Mouse (Mus musculus) heart, embryonic 11.5 days (tissue): ENCODE data around the gene Dhx38. TPM values are rescaled to one million over a fixed set of nuclear protein-coding genes. Genes with fewer than 3 reads are reported as not detected.

Experiments
- ATAC-seq: fragments of 200-750 bp; cut with Nextera tagmentation; replicated peaks from 2 replicates; pipeline ENCODE4 v1.8.0; 2017; ENCODE audit warnings: moderate library complexity; ENCODE audit not compliant: insufficient number of reproducible peaks, low FRiP score, low TSS enrichment
- H3K27ac ChIP-seq: fragments of 300-500 bp; sonication (generic); 2 replicates; pipeline ENCODE4 v1.5.1; 2014; ENCODE audit warnings: mild to moderate bottlenecking, low read depth, low read length
- H3K27me3 ChIP-seq: fragments of 300-500 bp; sonication (generic); 2 replicates; pipeline ENCODE4 v1.6.1; 2014; ENCODE audit warnings: mild to moderate bottlenecking, low read length, mixed read lengths; ENCODE audit not compliant: control insufficient read depth, insufficient read depth
- H3K36me3 ChIP-seq: fragments of 300-500 bp; sonication (generic); 2 replicates; pipeline ENCODE4 v1.6.1; 2014; ENCODE audit warnings: mild to moderate bottlenecking, low read length, moderate library complexity, mixed read lengths; ENCODE audit not compliant: control insufficient read depth, insufficient read depth
- H3K4me1 ChIP-seq: fragments of 300-500 bp; sonication (generic); 2 replicates; pipeline ENCODE4 v1.6.1; 2014; ENCODE audit warnings: low read length; ENCODE audit not compliant: control insufficient read depth, insufficient read depth
- H3K4me2 ChIP-seq: fragments of 300-500 bp; sonication (generic); 2 replicates; pipeline ENCODE4 v1.6.1; 2014; ENCODE audit warnings: mild to moderate bottlenecking, moderate library complexity
- H3K4me3 ChIP-seq: fragments of 300-500 bp; sonication (generic); 2 replicates; pipeline ENCODE4 v1.5.1; 2014; ENCODE audit warnings: low read depth, low read length
- H3K9ac ChIP-seq: fragments of 300-500 bp; sonication (generic); 2 replicates; pipeline ENCODE4 v1.6.1; 2014; ENCODE audit warnings: mild to moderate bottlenecking, low read depth, low read length, moderate library complexity
- H3K9me3 ChIP-seq: fragments of 300-500 bp; sonication (generic); replicated peaks from 2 replicates; pipeline ENCODE4 v1.6.1; 2016; ENCODE audit warnings: low read length; ENCODE audit not compliant: control insufficient read depth
- WGBS: fragments of 180-500 bp; shearing (Covaris S2); extraction: QIAGEN DNeasy Blood & Tissue Kit; methylation state at CpG from one replicate; pipeline ENCODE4 v1.1.7; 2014; ENCODE audit not compliant: insufficient replicate concordance; 5-methylcytosine and 5-hydroxymethylcytosine counted together
- polyA plus RNA-seq: library from polyadenylated mRNA; unstranded; fragments of >200 nt; fragmentation: Nextera tagmentation; extraction: Ambion mirVana; gene quantifications from 2 replicates; pipeline ENCODE4 v1.2.1, GENCODE M21; 2014

Gene Dhx38
- polyA plus RNA-seq, result 12.1 and 15.2 TPM in 2 replicates

GRCm38 (mm10) chr8:109565498-109566333 lies at the start of gene Dhx38, which contains the start of gene Txnl4b:
Dhx38 (minus strand) TSS chr8:109565861.
Txnl4b (plus strand) TSS chr8:109565892.
- H3K36me3 ChIP-seq, result peaks cover 11% of the 10 kb centered on the region
- peak within 1 kb of the TSS; percentile 77 for H3K4me2 ChIP-seq
- H3K4me3 ChIP-seq, result peak within 1 kb of the TSS; percentile 81
- under 1% methylated on average over 52 of the region's 52 CpGs for WGBS
- H3K9ac ChIP-seq, result peak within 1 kb of the TSS; percentile 97
- no peaks in the 10 kb centered on the region for H3K9me3 ChIP-seq
- H3K27ac ChIP-seq, result peak within 1 kb of the TSS; percentile 91
- H3K4me1 ChIP-seq, result peaks cover 13% of the 10 kb centered on the region
- H3K27me3 ChIP-seq, result no peaks in the 10 kb centered on the region
- ATAC-seq, result peak; percentile 99

GRCm38 (mm10) chr8:109614243-109615210 lies 48.9 kb upstream of the Dhx38 start, which contains the start of gene Pkd1l3:
Pkd1l3 (plus strand) TSS chr8:109614517.
- H3K4me1 ChIP-seq, result no peaks in the 10 kb centered on the region
- 43% methylated on average over 27 of the region's 27 CpGs for WGBS
- H3K4me3 ChIP-seq, result peak within 1 kb of the TSS; percentile 2; the same call in 1 of the 2 replicates

GRCm38 (mm10) chr8:109609153-109609502 lies 43.5 kb upstream of the Dhx38 start:
- 15% methylated on average over 5 of the region's 5 CpGs for WGBS
- Histone ChIP-seq H3K9ac (peak overlapping the region; percentile 67; the same call in 1 of the 2 replicates), H3K36me3 (no peaks in the 10 kb centered on the region), H3K9me3 (no peaks in the 10 kb centered on the region), H3K27me3 (no peaks in the 10 kb centered on the region), H3K4me2 (peak overlapping the region; percentile 88), H3K4me1 (peaks cover 8% of the 10 kb centered on the region), H3K4me3 (peak overlapping the region; percentile 70), H3K27ac (peak overlapping the region; percentile 92)
- ATAC-seq, result no peak

More at GRCm38 (mm10) chr8:109614243-109615210, 48.9 kb upstream of the Dhx38 start, which contains the start of gene Pkd1l3:
- Histone ChIP-seq H3K9me3 (no peaks in the 10 kb centered on the region), H3K4me2 (peak within 1 kb of the TSS; percentile 34), H3K27me3 (no peaks in the 10 kb centered on the region), H3K9ac (no peak within 1 kb of the TSS), H3K27ac (no peak within 1 kb of the TSS), H3K36me3 (no peaks in the 10 kb centered on the region)
- no peak for ATAC-seq

- ATAC-seq, result peak; percentile 98
- Histone ChIP-seq H3K9ac (peak within 1 kb of the TSS; percentile 67), H3K36me3 (no peaks in the 10 kb centered on the region), H3K4me3 (peak within 1 kb of the TSS; percentile 70), H3K27ac (peak within 1 kb of the TSS; percentile 92), H3K4me1 (peaks cover 8% of the 10 kb centered on the region), H3K4me2 (peak within 1 kb of the TSS; percentile 88), H3K27me3 (no peaks in the 10 kb centered on the region), H3K9me3 (no peaks in the 10 kb centered on the region)
- under 1% methylated on average over 42 of the region's 42 CpGs for WGBS
These were observed 42.9 kb upstream of the Dhx38 start, which contains the start of gene Dhodh for GRCm38 (mm10) chr8:109608271-109609152. Dhodh (minus strand) TSS chr8:109608673.

GRCm38 (mm10) chr8:109607650-109608049 lies 42.0 kb upstream of the Dhx38 start:
- no peaks in the 10 kb centered on the region for H3K36me3 ChIP-seq
- ATAC-seq, result no peak

GRCm38 (mm10) chr8:109606725-109607124 lies 41.1 kb upstream of the Dhx38 start:
- H3K36me3 ChIP-seq, result 0 out of 2 replicates have a peak, but pooled peaks cover 2% of the 10 kb centered on the region
- H3K27ac ChIP-seq, result no peak overlapping the region
- H3K9me3 ChIP-seq, result no peaks in the 10 kb centered on the region
- no peaks in the 10 kb centered on the region for H3K27me3 ChIP-seq
- no peak overlapping the region for H3K4me3 ChIP-seq
- H3K9ac ChIP-seq, result no peak overlapping the region
- WGBS, result 84% methylated on average over 2 of the region's 2 CpGs
- no peak overlapping the region for H3K4me2 ChIP-seq
- peaks cover 8% of the 10 kb centered on the region for H3K4me1 ChIP-seq
- ATAC-seq, result no peak

More at GRCm38 (mm10) chr8:109607650-109608049, 42.0 kb upstream of the Dhx38 start:
- Histone ChIP-seq H3K27ac (no peak overlapping the region; the same call in 1 of the 2 replicates), H3K27me3 (no peaks in the 10 kb centered on the region), H3K4me1 (peaks cover 8% of the 10 kb centered on the region), H3K4me3 (peak overlapping the region; percentile 70), H3K9me3 (no peaks in the 10 kb centered on the region), H3K4me2 (peak overlapping the region; percentile 88), H3K9ac (peak overlapping the region; percentile 67)
- WGBS, result 8% methylated on average over 12 of the region's 12 CpGs

- no peak for ATAC-seq
- Histone ChIP-seq H3K36me3 (peaks cover 8% of the 10 kb centered on the region), H3K27ac (no peak overlapping the region), H3K9me3 (no peaks in the 10 kb centered on the region), H3K4me1 (no peaks in the 10 kb centered on the region), H3K4me3 (no peak overlapping the region), H3K4me2 (no peak overlapping the region), H3K9ac (no peak overlapping the region), H3K27me3 (no peaks in the 10 kb centered on the region)
- WGBS, result 49% methylated on average over 8 of the region's 8 CpGs
These were observed 30.2 kb upstream of the Dhx38 start for GRCm38 (mm10) chr8:109595854-109596253.
